Mouse (Mus musculus) liver, adult 2 months (tissue): ENCODE results near the gene Tmem144.
A peak's percentile ranks its signal among the peaks of the same experiment; 100 is the strongest.

Experiments
- CTCF ChIP-seq: fragments of 200-500 bp; IDR thresholded peaks from 2 replicates; pipeline ENCODE4 v1.5.1; 2011; ENCODE audit warnings: low read depth, low read length, control low read depth
- POLR2A ChIP-seq: fragments of 200-500 bp; IDR thresholded peaks from 2 replicates; pipeline ENCODE4 v1.6.1; 2011; ENCODE audit warnings: low read length, control low read depth; ENCODE audit not compliant: insufficient read depth; ENCODE audit errors: extremely low read depth

GRCm38 (mm10) chr3:79883092-79883491 is 30.5 kb upstream of the Tmem144 start:
- TF ChIP-seq POLR2A (no peak), CTCF (peak; percentile 83)
